Mouse (Mus musculus): Measurements from ENCODE around the gene Itpkb.

Itpkb gene

DNA sequence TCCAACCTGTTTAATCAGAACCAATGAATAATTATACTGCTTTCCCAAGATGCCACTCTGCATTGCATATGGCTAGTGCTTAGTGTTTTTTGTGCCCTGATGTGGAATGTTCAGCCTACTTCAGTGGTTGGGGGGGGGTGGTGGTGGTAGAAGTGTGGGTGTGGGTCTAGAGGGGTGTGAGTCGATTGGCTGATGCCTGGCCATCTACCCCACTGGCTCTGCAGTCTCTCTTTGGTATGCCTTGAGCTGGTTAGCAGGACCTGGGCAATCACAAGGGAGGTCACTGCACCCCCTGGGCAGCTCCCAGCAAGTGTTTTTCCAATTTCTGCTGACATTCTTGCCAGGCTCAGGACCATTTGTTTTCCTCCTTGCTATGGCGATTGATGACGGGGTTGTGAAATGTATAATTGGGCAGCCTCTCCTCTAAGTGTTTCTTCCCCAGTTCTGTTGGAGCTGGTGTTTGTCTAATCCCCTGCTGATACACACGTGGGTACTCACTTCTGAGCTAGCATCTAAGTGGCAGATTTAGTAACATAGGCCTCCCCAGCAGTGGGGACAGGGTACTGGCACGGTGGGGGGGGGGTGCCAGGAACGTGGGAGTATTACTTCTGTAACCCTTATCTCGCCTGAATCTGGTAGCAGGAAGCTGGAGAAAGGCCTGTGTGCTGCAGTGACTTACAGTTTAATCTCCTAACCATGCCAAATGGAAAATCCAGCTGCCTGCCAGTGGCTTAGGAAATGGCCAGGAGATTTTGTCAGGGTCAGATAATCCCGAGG is 13.3 kb downstream of the Itpkb start:
- no peak for DNase-seq (ENCODE audit: low spot score in 2 of 2)

- DNase-seq (ENCODE audit: low spot score in 2 of 2): no peak
These were observed 14.8 kb downstream of the Itpkb start for GRCm38 (mm10) chr1:180345098-180345497.

DNA sequence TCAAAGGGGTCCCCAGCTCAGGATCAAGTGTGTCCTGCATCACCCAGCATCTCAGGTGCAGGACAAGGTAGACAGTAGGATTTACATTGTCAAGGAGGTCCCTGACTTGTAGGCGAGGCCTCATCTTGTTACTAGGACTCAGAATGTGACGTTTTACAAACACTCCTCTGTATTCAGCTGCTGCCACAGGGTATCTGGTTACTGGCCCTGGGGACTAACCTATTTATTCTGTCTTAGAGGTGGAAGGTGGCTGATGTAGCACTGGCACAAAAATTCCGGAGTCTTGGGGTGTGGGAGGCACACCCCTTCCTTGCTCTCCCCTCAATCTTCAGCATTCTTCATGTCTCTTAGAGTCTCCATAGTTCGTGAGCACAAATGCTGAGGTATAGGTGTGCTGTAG is 16.8 kb downstream of the Itpkb start:
- no peak for DNase-seq (ENCODE audit: low spot score in 2 of 2)

- DNase-seq (ENCODE audit: low spot score in 2 of 2): no peak
These were observed 17.6 kb downstream of the Itpkb start for GRCm38 (mm10) chr1:180347907-180348306.

DNA sequence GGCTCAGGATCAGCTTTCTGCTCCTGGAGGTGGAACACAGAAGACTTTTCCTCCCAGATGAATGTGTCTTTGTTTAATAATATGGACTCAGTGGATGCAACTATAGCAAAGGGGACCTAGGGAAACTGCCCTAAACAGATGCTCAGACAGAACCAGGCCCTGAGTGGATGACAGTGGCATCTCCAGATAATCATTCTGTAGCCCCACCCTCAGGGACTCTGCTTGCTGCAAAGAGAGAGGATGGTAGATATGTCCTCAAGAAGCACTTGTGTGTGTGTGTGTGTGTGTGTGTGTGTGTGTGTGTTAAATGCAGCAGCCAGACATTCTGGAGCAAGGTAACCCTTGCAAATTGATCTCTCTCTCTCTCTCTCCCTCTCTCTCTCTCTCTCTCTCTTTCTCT is 18.8 kb downstream of the Itpkb start:
- DNase-seq (ENCODE audit: low spot score in 2 of 2): no peak

DNA sequence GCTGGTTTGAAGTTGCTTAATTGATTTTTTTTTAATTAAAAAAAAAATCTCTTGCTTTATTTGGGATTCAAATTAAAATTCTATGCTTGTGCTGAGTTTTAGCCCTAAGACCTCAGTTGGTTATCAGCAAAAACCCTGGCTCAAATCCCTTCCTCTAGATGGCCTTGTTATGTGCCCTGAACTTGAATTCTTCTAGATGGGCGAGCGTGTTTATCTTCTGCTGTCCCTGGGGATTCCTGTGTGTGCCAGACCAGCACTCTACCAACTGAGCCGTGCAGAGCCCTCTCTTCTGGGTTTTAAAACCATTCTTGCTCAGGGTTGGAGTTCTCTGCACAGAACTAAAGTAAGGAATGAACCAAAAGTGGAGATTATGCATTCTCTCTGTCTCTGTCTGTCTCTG is 22.0 kb downstream of the Itpkb start:
- DNase-seq (ENCODE audit: low spot score in 2 of 2): no peak

DNA sequence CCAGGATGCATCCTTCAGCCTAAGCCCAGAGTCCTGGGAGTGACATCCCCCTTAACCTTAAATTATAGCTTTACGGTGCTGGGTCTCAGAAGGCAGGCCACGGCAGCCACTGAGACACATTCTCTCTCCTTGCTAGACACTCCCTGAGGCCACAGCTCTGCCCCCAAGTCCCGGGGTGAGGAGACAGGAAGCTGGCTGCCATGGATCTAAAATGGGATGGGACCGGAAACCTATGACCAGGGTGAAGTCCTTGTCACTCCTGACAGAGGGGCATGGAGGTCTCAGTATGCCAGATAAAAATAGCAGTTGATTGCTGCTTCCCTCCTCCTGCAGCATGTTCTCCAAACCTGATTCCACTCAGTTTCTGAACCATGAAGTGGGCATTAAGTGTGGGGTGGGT is 23.8 kb downstream of the Itpkb start:
- no peak for DNase-seq (ENCODE audit: low spot score in 2 of 2)

DNA sequence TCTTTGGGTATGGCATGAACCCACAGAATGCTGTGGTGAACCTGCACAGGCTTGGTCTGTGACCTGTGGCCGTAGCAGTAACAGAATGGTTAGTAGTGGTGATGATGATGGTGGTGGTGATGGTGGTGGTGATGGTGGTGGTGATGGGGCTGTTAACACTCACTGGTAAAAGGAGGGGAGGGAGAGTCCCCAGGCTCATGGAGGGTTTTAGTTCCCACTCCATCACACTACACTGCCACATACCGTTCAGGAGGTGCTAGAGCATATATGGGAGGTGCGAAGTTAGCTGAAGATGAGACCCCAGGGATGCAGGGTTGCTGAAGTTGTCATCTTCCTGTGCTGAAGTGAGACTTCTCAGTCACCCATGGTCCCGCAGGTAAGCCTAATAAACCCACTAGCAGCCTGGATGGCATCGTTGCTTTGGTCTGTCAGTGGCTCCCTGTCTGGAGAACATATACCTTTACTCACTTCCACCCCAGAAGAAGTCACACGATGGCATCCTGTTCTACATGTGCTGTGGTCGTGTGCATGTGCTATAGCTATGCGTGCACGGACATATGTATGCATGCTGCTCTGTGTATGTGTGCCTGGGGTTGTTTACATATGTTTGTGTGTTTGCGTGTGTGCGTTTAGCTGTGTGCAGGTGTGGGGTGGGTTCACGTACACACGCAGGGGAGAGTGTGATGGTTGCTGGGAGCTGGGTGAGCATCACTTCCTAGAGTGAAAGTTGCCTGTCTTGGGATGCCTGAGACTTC is 24.9 kb downstream of the Itpkb start:
- DNase-seq (ENCODE audit: low spot score in 2 of 2): no peak

- DNase-seq (ENCODE audit: low spot score in 2 of 2): no peak
These were observed 25.9 kb downstream of the Itpkb start for GRCm38 (mm10) chr1:180356176-180356575.

GRCm38 (mm10) chr1:180356857-180357256 is 26.6 kb downstream of the Itpkb start:
- no peak for DNase-seq (ENCODE audit: low spot score in 2 of 2)

GRCm38 (mm10) chr1:180357893-180358331 is 27.6 kb downstream of the Itpkb start:
- no peak for DNase-seq (ENCODE audit: low spot score in 2 of 2)

DNA sequence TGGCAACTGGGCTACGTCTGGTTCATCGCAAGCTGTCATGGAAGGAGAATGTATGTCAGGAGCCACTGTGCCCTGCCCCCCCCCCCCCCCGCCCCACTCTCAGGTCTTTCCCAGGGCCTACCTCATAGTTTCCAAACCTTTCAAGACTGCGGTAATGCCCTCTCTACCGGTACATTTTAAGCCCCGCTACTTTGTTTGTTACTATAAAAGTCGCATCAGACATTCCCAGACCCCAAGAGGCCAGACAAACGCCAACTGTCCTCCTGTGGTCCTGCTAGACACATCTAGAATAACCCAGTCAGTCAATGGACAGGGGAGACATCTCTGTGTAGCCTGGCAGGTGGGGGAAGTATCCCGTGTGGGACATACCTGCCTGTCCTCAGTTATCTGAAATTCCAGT is 28.2 kb downstream of the Itpkb start:
- no peak for DNase-seq (ENCODE audit: low spot score in 2 of 2)

DNA sequence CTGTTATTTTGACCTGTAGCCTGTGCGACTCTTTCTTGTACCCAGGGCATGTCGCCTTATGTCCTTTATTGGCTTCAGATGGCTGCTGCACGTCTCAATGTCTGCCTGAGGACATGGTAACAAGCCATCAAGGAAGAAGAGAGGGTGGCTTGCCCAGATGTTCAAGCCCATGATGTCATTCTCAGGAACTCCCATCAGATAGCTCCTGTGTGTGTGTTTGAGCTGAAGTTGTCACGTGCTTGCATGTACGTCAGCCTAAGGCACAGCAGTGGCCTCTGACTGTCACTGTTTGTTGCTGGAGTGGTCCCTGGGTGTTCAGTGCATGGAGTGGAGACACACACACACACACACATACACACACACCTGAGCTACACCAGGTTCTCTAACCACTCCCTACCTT is 29.0 kb downstream of the Itpkb start:
- DNase-seq (ENCODE audit: low spot score in 2 of 2): no peak

DNA sequence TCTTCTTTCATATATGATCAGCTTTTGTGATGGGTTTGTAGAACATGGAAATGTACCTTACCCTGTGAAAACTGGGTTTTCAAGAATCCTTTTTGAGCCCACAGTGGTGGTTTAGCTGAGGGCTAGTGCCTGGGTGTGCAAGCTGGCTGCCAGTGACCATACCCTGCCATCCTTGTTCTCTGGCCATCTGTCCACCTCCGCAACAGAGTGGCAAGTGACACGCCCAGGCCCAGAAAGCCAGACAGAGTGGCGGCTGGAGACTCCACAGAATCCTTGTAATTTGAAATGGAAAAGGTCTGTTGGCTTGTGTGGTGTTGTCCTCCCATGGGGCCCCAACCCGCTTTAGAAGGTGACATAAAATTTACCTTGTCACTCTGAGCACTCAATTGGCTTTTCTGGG is 31.9 kb downstream of the Itpkb start:
- no peak for DNase-seq (ENCODE audit: low spot score in 2 of 2)

DNA sequence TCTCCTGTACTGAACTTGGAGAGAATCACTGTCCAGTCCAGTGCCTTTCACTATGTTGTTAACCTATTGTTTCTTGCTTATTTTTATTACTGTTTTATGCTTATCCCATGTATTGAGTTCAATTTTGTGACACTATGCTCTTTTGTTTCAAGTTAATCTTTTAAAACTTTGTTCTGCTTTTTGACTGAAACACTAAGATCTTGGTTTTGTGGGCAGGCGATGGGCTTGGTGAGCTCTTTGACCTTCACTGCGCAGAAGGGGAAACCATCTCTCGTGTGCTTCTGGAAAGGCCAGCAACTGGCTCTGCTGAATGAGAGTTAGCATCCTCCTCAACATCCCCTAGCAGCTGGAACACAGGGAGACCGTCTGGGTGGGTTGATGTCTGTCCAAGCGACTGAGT is 32.6 kb downstream of the Itpkb start:
- no peak for DNase-seq (ENCODE audit: low spot score in 2 of 2)

DNA sequence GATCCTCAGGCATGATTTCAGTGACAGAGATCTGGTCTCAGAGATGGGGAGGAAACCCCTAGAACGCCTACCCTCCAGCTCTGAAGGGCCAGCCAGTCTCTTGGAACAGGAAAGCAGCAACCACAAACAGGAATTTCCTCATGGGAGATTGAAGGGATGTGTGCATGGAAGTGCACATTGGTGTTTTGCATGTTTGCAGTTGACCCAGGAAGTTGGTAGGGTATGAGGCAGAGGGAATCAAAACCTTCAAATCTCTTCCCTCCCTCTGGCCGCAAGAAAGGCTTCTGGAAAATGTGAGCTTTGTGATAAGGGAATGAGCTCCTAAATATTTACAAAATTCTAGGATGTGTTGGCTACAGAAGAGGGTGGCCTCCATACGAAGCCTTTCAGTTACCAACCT is 33.0 kb downstream of the Itpkb start:
- DNase-seq (ENCODE audit: low spot score in 2 of 2): no peak

DNA sequence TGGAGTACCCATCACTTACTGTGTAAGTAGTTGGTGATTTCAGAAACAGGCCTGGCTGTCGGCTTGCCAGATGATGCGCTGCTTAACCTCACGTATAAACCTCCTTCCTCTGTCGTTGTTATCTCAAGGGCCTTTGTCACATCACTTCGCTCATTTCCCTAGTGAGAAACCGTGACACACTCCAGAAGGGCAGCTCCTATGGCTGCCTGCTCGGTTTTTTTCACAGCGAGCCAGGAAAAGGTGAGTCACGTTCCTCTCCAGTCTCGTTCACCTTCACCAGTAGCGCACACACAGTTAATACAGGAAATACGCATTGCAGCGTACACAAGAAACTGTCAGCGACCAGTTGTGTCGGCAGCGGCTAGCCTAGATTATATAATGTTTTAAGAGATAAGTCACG is 33.7 kb downstream of the Itpkb start:
- no peak for DNase-seq (ENCODE audit: low spot score in 2 of 2)

- DNase-seq (ENCODE audit: low spot score in 2 of 2): no peak
These were observed 34.4 kb downstream of the Itpkb start for GRCm38 (mm10) chr1:180364720-180365119.

DNA sequence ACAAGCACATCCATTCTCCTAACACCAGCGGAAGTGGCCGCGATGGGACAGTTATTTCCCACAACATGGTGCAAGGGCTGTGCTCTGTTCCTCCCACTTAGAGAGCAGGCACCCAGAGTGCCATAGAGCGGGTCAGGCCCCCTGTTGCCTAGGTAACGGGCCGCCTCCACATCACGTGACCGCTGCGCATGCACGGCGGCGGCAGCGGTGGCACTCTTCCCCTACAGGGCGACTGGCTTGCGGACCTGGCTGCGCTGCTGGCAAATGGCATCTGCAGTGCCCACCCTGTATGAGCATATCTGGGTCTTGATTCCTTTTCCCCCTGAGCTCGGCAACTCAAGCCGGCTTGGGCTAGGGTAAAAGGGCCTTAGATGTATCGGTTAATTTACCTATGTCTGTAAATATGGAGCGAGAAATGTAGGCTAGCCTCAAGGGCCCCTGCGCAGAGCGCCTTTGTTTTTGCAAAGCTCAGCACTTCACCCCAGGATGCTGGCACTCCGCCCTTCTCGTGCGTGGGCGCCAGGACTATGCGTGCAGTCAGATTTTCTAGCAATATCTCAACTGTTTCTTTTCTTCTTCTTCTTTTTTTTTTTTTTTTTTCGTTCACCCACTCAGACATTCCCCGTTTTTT is 35.0 kb downstream of the Itpkb start:
- peak; percentile 80 to 90 for DNase-seq (ENCODE audit: low spot score in 2 of 2)

- DNase-seq (ENCODE audit: low spot score in 2 of 2): no peak
These were observed 35.9 kb downstream of the Itpkb start for GRCm38 (mm10) chr1:180365983-180366811.

DNA sequence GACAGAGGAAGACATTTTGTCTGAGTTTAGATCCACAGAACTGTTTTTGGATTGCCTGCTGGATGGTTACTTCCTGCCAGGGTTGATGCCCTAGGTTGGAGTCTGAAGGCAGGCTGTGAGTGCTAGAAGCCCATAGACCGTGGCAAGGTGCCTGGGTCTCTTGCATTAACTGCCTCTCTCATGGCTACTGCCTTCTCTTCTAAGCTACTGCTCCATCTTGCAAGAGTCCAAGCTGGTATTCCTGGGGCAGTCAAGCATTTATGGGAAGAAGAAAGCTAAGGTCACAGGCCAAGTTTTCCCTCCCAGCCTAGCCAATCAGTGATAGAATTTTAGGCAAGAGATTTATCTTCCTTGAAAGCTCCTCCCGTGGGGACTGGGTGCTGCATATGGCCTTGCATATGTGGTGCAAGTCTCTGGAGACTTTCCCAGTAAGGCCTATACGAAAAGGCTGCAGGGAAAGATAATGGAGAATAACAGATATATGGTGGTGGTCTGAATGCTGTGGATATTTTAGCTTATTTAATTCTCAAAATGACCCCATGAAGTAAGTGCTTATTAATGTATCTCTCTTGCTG is 36.8 kb downstream of the Itpkb start:
- DNase-seq (ENCODE audit: low spot score in 2 of 2): no peak

GRCm38 (mm10) chr1:180367626-180368025 is 37.3 kb downstream of the Itpkb start:
- DNase-seq (ENCODE audit: low spot score in 2 of 2): no peak
